In the genomic region with DNA sequence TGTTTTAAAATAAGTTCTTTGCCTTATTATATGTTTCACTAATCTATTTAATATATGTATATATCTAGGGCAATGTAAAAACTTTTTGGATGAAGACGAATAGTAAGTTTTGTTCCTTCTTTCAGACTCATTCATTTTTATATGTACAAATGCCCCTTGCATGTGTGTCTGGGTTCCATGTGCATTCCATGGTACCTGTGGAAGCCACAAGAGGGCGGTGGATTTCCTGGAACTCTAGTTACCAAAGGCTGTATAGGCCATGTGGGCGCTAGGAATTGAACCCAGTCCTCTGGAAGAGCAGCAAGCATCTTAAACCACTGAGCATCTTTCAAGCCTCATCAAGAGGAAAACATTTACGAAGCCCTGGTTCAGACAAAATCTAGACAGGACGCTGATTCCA, we compare ENCODE assay signal across 23 mouse cellular contexts. TPM values are rescaled to one million over a fixed set of nuclear protein-coding genes. Genes with fewer than 3 reads are reported as not detected.
DNase-seq lines count a peak whose midpoint lies in the region; ATAC-seq and TF ChIP-seq lines count a peak whose summit lies in the region.
"Had no signal": no experiment of that assay in that cellular context is flagged by ENCODE, and none has a peak within 500 bp of the region (broad histone marks: within the 10 kb centered on the region; RNA-seq: fewer than 3 reads in every experiment).

No protein-coding gene starts in this region.

- no peak overlapping the region for H3K27ac ChIP-seq in intestine, postnatal 0 days (ENCODE audit: low read depth, low read length)
- H3K27ac ChIP-seq in intestine, embryonic 15.5 days: no peak overlapping the region
- no peak overlapping the region for H3K27ac ChIP-seq in midbrain, postnatal 0 days (ENCODE audit: low read depth, low read length)
- H3K27ac ChIP-seq in midbrain, embryonic 13.5 days: no peak overlapping the region
- H3K27ac ChIP-seq in MEL (ENCODE audit: control insufficient read depth, low read depth, low read length): no peak overlapping the region
- H3K27ac ChIP-seq: embryonic facial prominence, embryonic 13.5 days; heart, embryonic 13.5 days; liver, embryonic 13.5 days; midbrain, embryonic 10.5 days; neural tube, embryonic 13.5 days had no signal

- no peak for ATAC-seq in intestine, postnatal 0 days
- ATAC-seq in intestine, embryonic 15.5 days: no peak
- no peak for ATAC-seq in midbrain, postnatal 0 days (ENCODE audit: low FRiP score)
- ATAC-seq in midbrain, embryonic 13.5 days: no peak
- ATAC-seq in megakaryocyte progenitor cell, adult 5-6 weeks (replicated peaks; ENCODE audit: poor library complexity): no peak
- ATAC-seq: activated CD4-positive, CD25-positive, alpha-beta regulatory T cell, adult 4 months; hindbrain, embryonic 16.5 days had no signal

- H3K9me3 ChIP-seq in intestine, postnatal 0 days (ENCODE audit: control insufficient read depth): no peaks in the 10 kb centered on the region
- H3K9me3 ChIP-seq in intestine, embryonic 15.5 days: no peaks in the 10 kb centered on the region
- H3K9me3 ChIP-seq in midbrain, postnatal 0 days (ENCODE audit: low read length): no peaks in the 10 kb centered on the region
- no peaks in the 10 kb centered on the region for H3K9me3 ChIP-seq in midbrain, embryonic 13.5 days
- no peaks in the 10 kb centered on the region for H3K9me3 ChIP-seq in MEL (replicated peaks; ENCODE audit: insufficient read depth, low read length)
- H3K9me3 ChIP-seq: embryonic facial prominence, embryonic 13.5 days; liver, embryonic 13.5 days; midbrain, embryonic 10.5 days; neural tube, embryonic 13.5 days had no signal

- TF ChIP-seq POLR2A in MEL (IDR thresholded peaks at IDR 0.05; ENCODE audit: control insufficient read depth in 1 of 2, insufficient read depth in 1 of 2, low read depth in 1 of 2, low read length in 2 of 2, poor library complexity in 1 of 2): no peak

- no peak overlapping the region for H3K4me3 ChIP-seq in intestine, postnatal 0 days (ENCODE audit: low read depth, low read length)
- H3K4me3 ChIP-seq in intestine, embryonic 15.5 days (replicated peaks): no peak overlapping the region
- no peak overlapping the region for H3K4me3 ChIP-seq in midbrain, postnatal 0 days (ENCODE audit: low read depth, low read length)
- H3K4me3 ChIP-seq in midbrain, embryonic 13.5 days (replicated peaks): no peak overlapping the region
- H3K4me3 ChIP-seq in MEL (ENCODE audit: control insufficient read depth in 1 of 2, insufficient read depth in 1 of 2, low read depth in 2 of 2, low read length in 2 of 2): no peak overlapping the region
- H3K4me3 ChIP-seq: embryonic facial prominence, embryonic 13.5 days; heart, embryonic 13.5 days; liver, embryonic 13.5 days; midbrain, embryonic 10.5 days; neural tube, embryonic 13.5 days had no signal

- no peak overlapping the region for H3K4me2 ChIP-seq in intestine, postnatal 0 days (replicated peaks; ENCODE audit: low read depth)
- H3K4me2 ChIP-seq in intestine, embryonic 15.5 days (replicated peaks): no peak overlapping the region
- no peak overlapping the region for H3K4me2 ChIP-seq in midbrain, postnatal 0 days (ENCODE audit: low read depth, low read length, poor library complexity, severe bottlenecking)
- H3K4me2 ChIP-seq in midbrain, embryonic 13.5 days (replicated peaks): no peak overlapping the region
- H3K4me2 ChIP-seq: embryonic facial prominence, embryonic 13.5 days; heart, embryonic 13.5 days; liver, embryonic 13.5 days; neural tube, embryonic 13.5 days had no signal

- WGBS in intestine, postnatal 0 days: 95% methylated on average over 5 of the region's 5 CpGs
- 91% methylated on average over 5 of the region's 5 CpGs for WGBS in intestine, embryonic 15.5 days
- WGBS in midbrain, postnatal 0 days: 95% methylated on average over 5 of the region's 5 CpGs
- 93% methylated on average over 5 of the region's 5 CpGs for WGBS in midbrain, embryonic 13.5 days

- peak; percentile 42 for TF ChIP-seq CTCF in intestine, postnatal 0 days (IDR thresholded peaks at IDR 0.05; ENCODE audit: low read depth)
- TF ChIP-seq CTCF in midbrain, postnatal 0 days (IDR thresholded peaks at IDR 0.05): peak; percentile 42
- peak; percentile 33 to 52 (median 47); a peak in 5 of 6 replicates for TF ChIP-seq CTCF in MEL (IDR thresholded peaks at IDR 0.05 in 2 of 3, conservative IDR thresholded peaks at IDR 0.05 in 1 of 3; ENCODE audit: control insufficient read depth in 1 of 3, insufficient read depth in 1 of 3, low read depth in 2 of 3, low read length in 3 of 3, poor library complexity in 1 of 3, severe bottlenecking in 1 of 3)

- TF ChIP-seq EP300 in MEL (IDR thresholded peaks at IDR 0.05; ENCODE audit: low read depth in 1 of 2, low read length in 2 of 2): no peak

- no peaks in the 10 kb centered on the region for H3K27me3 ChIP-seq in intestine, postnatal 0 days (replicated peaks; ENCODE audit: control insufficient read depth, insufficient read depth, low read length)
- H3K27me3 ChIP-seq in intestine, embryonic 15.5 days (replicated peaks): no peaks in the 10 kb centered on the region
- H3K27me3 ChIP-seq in midbrain, postnatal 0 days (ENCODE audit: insufficient read depth, low read length): no peaks in the 10 kb centered on the region
- no peaks in the 10 kb centered on the region for H3K27me3 ChIP-seq in midbrain, embryonic 13.5 days
- no peaks in the 10 kb centered on the region for H3K27me3 ChIP-seq in MEL (ENCODE audit: control insufficient read depth in 1 of 2, insufficient read depth in 2 of 2, low read length in 2 of 2)
- H3K27me3 ChIP-seq: embryonic facial prominence, embryonic 13.5 days; heart, embryonic 13.5 days; liver, embryonic 13.5 days; neural tube, embryonic 13.5 days had no signal

- no peaks in the 10 kb centered on the region for H3K79me2 ChIP-seq in MEL (ENCODE audit: control insufficient read depth, insufficient read depth, low read length, poor library complexity)

- intact Hi-C loops in gastrocnemius, postnatal 36 days (cut with DNase I): no loop called here

- no peaks in the 10 kb centered on the region for H3K4me1 ChIP-seq in intestine, postnatal 0 days (replicated peaks; ENCODE audit: control insufficient read depth, insufficient read depth, low read length)
- H3K4me1 ChIP-seq in intestine, embryonic 15.5 days (replicated peaks): no peaks in the 10 kb centered on the region
- no peaks in the 10 kb centered on the region for H3K4me1 ChIP-seq in midbrain, postnatal 0 days (ENCODE audit: insufficient read depth, low read length)
- H3K4me1 ChIP-seq in midbrain, embryonic 13.5 days (replicated peaks): no peaks in the 10 kb centered on the region
- no peaks in the 10 kb centered on the region for H3K4me1 ChIP-seq in MEL (ENCODE audit: control insufficient read depth in 1 of 2, insufficient read depth in 2 of 2, low read length in 2 of 2)
- H3K4me1 ChIP-seq: embryonic facial prominence, embryonic 13.5 days; heart, embryonic 13.5 days; liver, embryonic 13.5 days; midbrain, embryonic 10.5 days; neural tube, embryonic 13.5 days had no signal

- no peak for DNase-seq in midbrain, postnatal 0 days (ENCODE audit: low spot score)
- DNase-seq in MEL (ENCODE audit: low read depth, low spot score): peak; percentile 34
- no peak for DNase-seq in gastrocnemius, postnatal 36 days
- DNase-seq: adrenal gland, postnatal 14 days; cerebellum, adult 2 months; gastrocnemius, postnatal 14 days; heart, postnatal 36 days; kidney, adult 9 months; kidney, postnatal 4 days; left cerebral cortex, postnatal 4 days; liver, embryonic 13.5 days; lung, postnatal 36 days; right cerebral cortex, postnatal 25 days had no signal

- H3K9ac ChIP-seq in intestine, postnatal 0 days (ENCODE audit: low read depth, low read length): no peak overlapping the region
- no peak overlapping the region for H3K9ac ChIP-seq in intestine, embryonic 15.5 days
- H3K9ac ChIP-seq in midbrain, postnatal 0 days (replicated peaks; ENCODE audit: low read length, poor library complexity, severe bottlenecking): no peak overlapping the region
- H3K9ac ChIP-seq in midbrain, embryonic 13.5 days (replicated peaks): no peak overlapping the region
- no peak overlapping the region for H3K9ac ChIP-seq in MEL (ENCODE audit: control insufficient read depth, low read depth, low read length, poor library complexity, severe bottlenecking)
- H3K9ac ChIP-seq: embryonic facial prominence, embryonic 13.5 days; heart, embryonic 13.5 days; liver, embryonic 13.5 days; neural tube, embryonic 13.5 days had no signal

- peaks cover 75% of the 10 kb centered on the region for H3K36me3 ChIP-seq in intestine, postnatal 0 days (ENCODE audit: control insufficient read depth, insufficient read depth)
- peaks cover 35% of the 10 kb centered on the region for H3K36me3 ChIP-seq in intestine, embryonic 15.5 days
- peaks cover 60% of the 10 kb centered on the region for H3K36me3 ChIP-seq in midbrain, postnatal 0 days (ENCODE audit: insufficient read depth, low read length)
- H3K36me3 ChIP-seq in midbrain, embryonic 13.5 days: peaks cover 87% of the 10 kb centered on the region
- H3K36me3 ChIP-seq in MEL (ENCODE audit: control insufficient read depth in 1 of 2, insufficient read depth in 2 of 2, low read length in 2 of 2): peaks cover 0 to 51% of the 10 kb centered on the region in 2 experiments; a peak in 2 of 4 replicates

- no peak; the same call in 1 of the 2 replicates for TF ChIP-seq RAD21 in MEL (IDR thresholded peaks at IDR 0.05; ENCODE audit: low read depth, low read length)

RNA-seq across cellular contexts. Expression of a gene that starts 39.9 kb away (rescaled TPM):
- 0.09 TPM in 1 of 2 replicates, not detected in the other for polyA plus RNA-seq in intestine, postnatal 0 days (2015; fragmentation: Nextera tagmentation; extraction: Ambion mirVana)
- polyA plus RNA-seq in intestine, embryonic 15.5 days (2015; fragmentation: Nextera tagmentation; extraction: Ambion mirVana): 2.0 and 2.7 TPM in 2 replicates
- 13.8 and 17.8 TPM in 2 replicates for total RNA-seq in midbrain, postnatal 0 days (2014; rRNA removed)
- polyA plus RNA-seq in midbrain, postnatal 0 days (2015; fragmentation: Nextera tagmentation; extraction: Ambion mirVana): 4.9 and 6.2 TPM in 2 replicates
- polyA plus RNA-seq in midbrain, embryonic 13.5 days (2015; fragmentation: Nextera tagmentation; extraction: Ambion mirVana): 39.1 and 57.5 TPM in 2 replicates
- 0.04 TPM in 1 of 2 replicates, not detected in the other for total RNA-seq in MEL (2012; rRNA removed)
- under 1 TPM in 1 of 2 experiments, not detected in 1; 0.04 TPM for polyA plus RNA-seq in MEL (2012; ENCODE audit: insufficient read depth in 1 of 2, insufficient read length in 2 of 2, low read depth in 1 of 2, low replicate concordance in 2 of 2, missing spikeins in 1 of 2)
- 0.05 TPM in 1 of 2 replicates, not detected in the other for total RNA-seq in megakaryocyte progenitor cell, adult 5-6 weeks (2015)
- total RNA-seq in megakaryocyte progenitor cell, adult 5-6 weeks (2017): not detected in 2 replicates
- 1 to 10 TPM; 1.9 to 3.5 TPM for total RNA-seq in gastrocnemius, postnatal 36 days (2021)
- total RNA-seq: adrenal gland, postnatal 14 days had no signal

RNA-seq across cellular contexts. Expression of a gene that starts 48.0 kb away (rescaled TPM):
- polyA plus RNA-seq in intestine, postnatal 0 days (2015; fragmentation: Nextera tagmentation; extraction: Ambion mirVana): 15.6 and 17.3 TPM in 2 replicates
- 27.9 and 28.4 TPM in 2 replicates for polyA plus RNA-seq in intestine, embryonic 15.5 days (2015; fragmentation: Nextera tagmentation; extraction: Ambion mirVana)
- total RNA-seq in midbrain, postnatal 0 days (2014; rRNA removed): 96.2 and 102 TPM in 2 replicates
- polyA plus RNA-seq in midbrain, postnatal 0 days (2015; fragmentation: Nextera tagmentation; extraction: Ambion mirVana): 89.9 and 96.4 TPM in 2 replicates
- polyA plus RNA-seq in midbrain, embryonic 13.5 days (2015; fragmentation: Nextera tagmentation; extraction: Ambion mirVana): 70.8 and 73.8 TPM in 2 replicates
- 96.0 and 150 TPM in 2 replicates for total RNA-seq in MEL (2012; rRNA removed)
- 100 to 1,000 TPM in 1 of 2 experiments, not detected in 1; 125 TPM for polyA plus RNA-seq in MEL (2012; ENCODE audit: insufficient read depth in 1 of 2, insufficient read length in 2 of 2, low read depth in 1 of 2, low replicate concordance in 2 of 2, missing spikeins in 1 of 2)
- 5.4 and 5.9 TPM in 2 replicates for total RNA-seq in megakaryocyte progenitor cell, adult 5-6 weeks (2015)
- total RNA-seq in megakaryocyte progenitor cell, adult 5-6 weeks (2017): 14.1 and 20.0 TPM in 2 replicates
- 1,000 to 10,000 TPM; 2,575 to 2,874 TPM for total RNA-seq in gastrocnemius, postnatal 36 days (2021)

RNA-seq across cellular contexts. Expression of a gene that starts 49.2 kb away (rescaled TPM):
- polyA plus RNA-seq in intestine, postnatal 0 days (2015; fragmentation: Nextera tagmentation; extraction: Ambion mirVana): 7.3 and 8.6 TPM in 2 replicates
- 26.5 and 27.4 TPM in 2 replicates for polyA plus RNA-seq in intestine, embryonic 15.5 days (2015; fragmentation: Nextera tagmentation; extraction: Ambion mirVana)
- 17.4 and 18.2 TPM in 2 replicates for total RNA-seq in midbrain, postnatal 0 days (2014; rRNA removed)
- 12.1 and 12.4 TPM in 2 replicates for polyA plus RNA-seq in midbrain, postnatal 0 days (2015; fragmentation: Nextera tagmentation; extraction: Ambion mirVana)
- polyA plus RNA-seq in midbrain, embryonic 13.5 days (2015; fragmentation: Nextera tagmentation; extraction: Ambion mirVana): 27.6 and 31.1 TPM in 2 replicates
- total RNA-seq in MEL (2012; rRNA removed): 34.1 and 41.4 TPM in 2 replicates
- polyA plus RNA-seq in MEL (2012; ENCODE audit: insufficient read depth in 1 of 2, insufficient read length in 2 of 2, low read depth in 1 of 2, low replicate concordance in 2 of 2, missing spikeins in 1 of 2): 10 to 100 TPM in 1 of 2 experiments, not detected in 1; 96.5 TPM
- total RNA-seq in megakaryocyte progenitor cell, adult 5-6 weeks (2015): 55.1 and 60.2 TPM in 2 replicates
- total RNA-seq in megakaryocyte progenitor cell, adult 5-6 weeks (2017): 53.0 and 57.6 TPM in 2 replicates
- 1 to 10 TPM; 6.0 to 8.1 TPM for total RNA-seq in gastrocnemius, postnatal 36 days (2021)
